Mouse (Mus musculus) monocyte, adult 5-6 weeks (primary cell): ENCODE data around the gene Muc13. TPM values are rescaled to one million over a fixed set of nuclear protein-coding genes. Genes with fewer than 3 reads are reported as not detected.
A peak's percentile ranks its signal among the peaks of the same experiment; 100 is the strongest.

Experiments used
- ATAC-seq: fragments of 153-309, 156-312 bp; replicated peaks from 2 replicates; pipeline ENCODE4 v1.8.0; 2017; ENCODE audit warnings: mild to moderate bottlenecking; ENCODE audit not compliant: low TSS enrichment, insufficient number of reproducible peaks, severe bottlenecking, poor library complexity, low FRiP score
- total RNA-seq: library from RNA; stranded (forward); fragments of 200-1000, 200-491, 200-594 nt; gene quantifications from 3 replicates; pipeline ENCODE4 v1.2.3, GENCODE M21; 2017

Muc13 gene
- total RNA-seq, 1 experiment from 2014 or later, result 1.6 TPM

DNA sequence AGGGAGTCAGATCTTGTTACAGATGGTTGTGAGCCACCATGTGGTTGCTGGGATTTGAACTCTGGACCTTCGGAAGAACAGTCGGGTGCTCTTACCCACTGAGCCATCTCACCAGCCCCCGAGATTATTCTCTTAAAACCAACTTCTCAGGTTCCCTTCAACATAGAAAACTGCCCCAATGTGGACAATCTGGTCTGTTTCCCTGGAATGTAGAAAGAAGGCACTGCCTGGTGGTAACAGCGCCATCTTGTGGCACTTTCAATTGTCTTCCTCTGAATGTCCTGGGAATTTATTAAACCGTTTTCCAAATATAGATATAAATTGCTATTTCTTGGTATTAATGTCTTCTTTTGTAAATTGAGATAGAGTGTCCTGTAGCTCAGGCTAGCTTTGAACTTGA, 4.0 kb downstream of the Muc13 start:
- ATAC-seq, result no peak

DNA sequence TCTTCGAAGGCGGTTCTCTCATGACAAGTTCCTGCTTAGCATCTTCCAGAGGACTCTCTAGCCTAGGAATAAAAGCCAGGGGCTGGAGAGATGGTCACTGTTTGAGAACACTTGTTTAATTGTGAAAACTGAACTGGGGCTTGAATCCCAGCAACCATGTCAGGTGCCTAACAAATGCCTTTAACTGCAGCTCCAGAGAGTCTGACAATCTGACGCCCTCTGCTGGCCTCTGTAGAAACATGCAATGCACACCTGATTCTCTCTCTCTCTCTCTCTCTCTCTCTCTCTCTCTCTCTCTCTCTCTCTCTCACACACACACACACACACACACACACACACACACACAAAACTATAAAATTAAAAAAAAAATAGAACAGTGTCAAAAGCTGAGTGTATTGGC, 16.2 kb downstream of the Muc13 start:
- ATAC-seq, result 0 out of 2 replicates have a peak, but pooled peaks have one; percentile 56

DNA sequence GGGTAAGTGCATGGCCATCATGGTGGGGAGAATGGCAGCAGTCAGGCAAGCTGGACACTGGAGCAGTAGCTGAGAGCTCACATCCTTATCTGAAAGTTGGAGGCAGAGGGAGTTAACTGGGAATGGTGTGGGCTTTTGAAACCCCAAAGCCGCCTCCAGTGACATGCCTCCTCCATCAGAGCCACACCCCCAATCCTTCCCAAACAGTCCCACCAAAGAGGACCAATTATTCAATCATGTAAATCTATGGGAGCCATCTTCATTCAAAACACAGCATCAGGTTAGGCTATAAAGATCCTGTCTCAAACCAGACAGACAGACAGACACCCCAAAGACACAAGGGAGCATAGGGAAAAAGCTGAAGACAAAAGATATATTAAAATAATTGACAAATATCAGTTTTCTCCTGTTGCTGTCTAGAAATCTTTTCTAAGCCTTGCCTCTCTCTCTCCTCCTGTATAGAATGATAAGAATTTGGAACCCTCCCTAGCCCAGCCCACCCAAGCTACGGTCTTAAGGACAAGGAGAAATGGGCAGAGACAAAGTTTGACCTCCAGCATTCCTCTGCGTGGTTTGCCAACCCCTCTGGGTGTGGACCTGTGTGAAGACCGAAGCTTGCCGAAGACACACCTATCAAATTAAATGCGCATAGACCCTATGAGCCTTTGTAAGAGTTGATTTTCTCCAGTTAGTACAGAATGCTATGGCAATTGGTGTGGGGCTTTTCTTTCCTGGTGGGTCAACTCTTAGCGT, 24.8 kb downstream of the Muc13 start:
- no peak for ATAC-seq

DNA sequence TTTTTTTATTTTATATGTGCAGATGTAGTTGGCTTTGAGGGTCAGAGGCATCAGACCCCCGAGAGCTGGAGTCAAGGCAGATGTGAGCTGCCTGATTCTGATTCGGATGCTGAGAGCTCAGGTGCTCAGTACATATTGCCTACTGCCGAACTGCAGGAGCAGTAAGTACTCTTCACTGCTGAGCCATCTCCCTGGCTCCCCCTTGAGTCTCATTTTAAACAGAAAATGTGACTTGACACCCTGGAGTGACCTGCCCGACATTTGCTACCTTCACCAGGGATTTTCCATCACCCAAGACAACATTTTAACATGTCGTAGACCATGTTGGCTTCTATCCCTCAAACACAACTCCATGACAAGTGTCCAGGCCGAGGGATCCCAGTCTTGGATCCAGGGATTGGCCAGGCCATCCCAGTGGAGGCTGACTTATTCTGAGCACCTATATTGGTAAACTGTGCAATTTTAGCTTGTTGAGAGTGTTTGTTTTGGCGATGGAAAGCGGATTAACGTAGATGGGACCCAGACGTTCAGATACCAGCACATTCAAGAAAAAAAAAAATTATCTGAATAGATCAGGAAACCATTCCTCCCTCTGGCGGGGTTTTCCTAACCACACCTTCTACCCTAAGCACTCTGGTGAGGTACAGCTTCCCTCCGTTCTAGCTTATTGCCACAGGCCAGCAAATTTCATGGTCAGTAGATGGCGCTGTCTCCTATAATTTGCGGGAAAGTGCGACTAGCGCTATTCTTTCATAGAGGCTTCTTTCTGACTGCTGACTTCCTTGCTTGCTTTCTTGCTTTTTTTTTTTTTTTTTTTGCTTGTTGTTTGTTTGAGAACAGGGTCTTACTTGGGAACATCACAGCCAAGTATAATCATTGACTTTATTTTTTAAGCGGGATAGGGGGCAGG, 26.7 kb downstream of the Muc13 start:
- peak; percentile 88 for ATAC-seq

DNA sequence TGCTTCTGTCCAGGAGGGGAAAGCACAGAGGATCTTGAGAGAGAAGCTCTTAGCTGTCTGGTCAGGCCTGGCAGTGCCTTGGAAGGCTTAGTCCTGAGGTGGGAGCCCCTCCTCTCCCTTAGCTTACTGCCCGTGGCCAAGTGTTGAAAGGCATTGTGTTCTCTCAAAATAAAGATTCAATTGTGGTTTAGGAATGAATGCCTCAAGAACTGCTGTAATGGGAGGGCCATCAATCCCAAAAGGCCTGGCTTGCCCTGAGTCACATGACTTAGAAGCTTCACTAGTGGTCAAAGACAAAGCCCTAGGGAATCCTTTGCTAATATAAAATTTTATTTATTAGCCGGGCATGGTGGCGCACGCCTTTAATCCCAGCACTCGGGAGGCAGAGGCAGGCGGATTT, 30.8 kb downstream of the Muc13 start:
- ATAC-seq, result no peak

DNA sequence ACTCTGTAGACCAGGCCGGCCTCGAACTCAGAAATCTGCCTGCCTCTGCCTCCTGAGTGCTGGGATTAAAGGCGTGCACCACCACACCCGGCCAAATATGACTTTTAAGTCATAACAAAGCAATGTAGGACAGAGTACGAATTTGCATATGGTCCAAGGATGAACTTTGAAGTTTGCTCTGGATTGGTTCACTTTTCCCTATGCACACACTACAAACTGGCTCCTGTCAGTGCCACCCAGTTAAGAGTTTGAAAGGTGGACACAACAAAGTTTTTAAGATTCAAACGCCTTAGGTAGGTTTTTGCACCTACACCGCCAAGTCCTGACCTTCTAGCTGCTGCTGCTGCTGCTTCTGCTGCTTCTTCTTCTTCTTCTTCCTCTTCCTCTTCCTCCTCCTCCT, 34.7 kb downstream of the Muc13 start:
- ATAC-seq, result no peak

DNA sequence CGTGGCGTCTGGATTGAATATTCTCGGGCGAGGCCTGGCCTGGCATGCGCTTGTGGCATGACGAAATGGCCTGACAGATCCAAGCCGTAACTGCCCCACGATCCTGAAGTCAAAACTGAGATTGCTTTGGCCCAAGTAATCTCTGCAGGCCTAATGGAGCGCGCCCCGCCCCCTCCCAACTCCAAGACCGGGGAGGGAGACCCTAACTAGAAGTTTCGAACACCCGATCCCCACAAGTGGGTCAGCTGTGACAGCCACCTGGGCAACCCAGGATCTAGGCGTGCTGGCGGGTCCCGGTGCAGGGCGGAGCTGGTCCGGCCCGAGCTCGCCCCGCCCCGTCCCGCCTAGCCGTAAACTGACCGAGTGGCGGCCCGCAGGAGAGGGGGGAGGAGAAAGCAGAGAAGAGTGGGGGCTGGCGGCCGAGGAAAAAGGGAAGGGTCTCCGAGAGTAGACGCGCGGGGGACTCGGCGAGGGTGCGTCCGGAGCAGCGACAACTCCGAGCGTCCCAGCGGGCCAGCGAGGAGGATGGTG, 35.5 kb downstream of the Muc13 start, which contains the start of gene Itgb5:
Gene Itgb5 (plus strand): TSS at position 365 of the 531 bp plus-strand sequence.
- peak; percentile 38; the same call in 1 of the 2 replicates for ATAC-seq

DNA sequence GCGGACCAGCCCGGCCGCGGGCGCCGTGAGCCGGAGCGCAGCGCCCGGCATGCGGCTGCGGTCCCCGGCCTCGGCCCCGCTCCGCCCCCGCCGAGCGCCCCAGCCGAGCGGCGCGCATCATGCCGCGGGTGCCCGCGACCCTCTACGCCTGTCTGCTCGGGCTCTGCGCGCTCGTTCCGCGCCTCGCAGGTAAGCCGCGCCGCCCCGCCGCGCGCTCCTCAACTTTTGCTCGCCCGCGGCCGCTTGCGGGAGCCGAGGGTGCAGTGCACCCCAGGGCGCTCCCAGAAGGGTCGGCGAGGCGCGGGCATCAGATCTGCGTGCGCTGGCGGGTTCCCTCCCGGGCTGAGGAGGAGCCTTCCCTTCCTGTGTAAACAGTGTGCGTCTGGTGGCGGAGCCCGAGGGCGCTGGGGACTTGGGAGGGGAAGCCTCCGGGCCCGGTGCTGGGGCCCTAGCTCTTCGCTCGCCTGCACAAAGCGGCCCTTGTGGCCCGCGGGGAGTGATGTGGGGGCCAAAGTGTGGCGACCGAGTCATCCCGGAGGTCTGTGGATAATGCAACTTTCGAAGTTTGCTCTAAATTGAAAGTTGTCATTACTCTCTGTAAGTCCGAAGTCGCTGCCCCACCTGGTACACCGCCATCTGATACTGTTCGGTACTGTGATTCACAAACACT, 36.1 kb downstream of the Muc13 start:
- no peak for ATAC-seq

DNA sequence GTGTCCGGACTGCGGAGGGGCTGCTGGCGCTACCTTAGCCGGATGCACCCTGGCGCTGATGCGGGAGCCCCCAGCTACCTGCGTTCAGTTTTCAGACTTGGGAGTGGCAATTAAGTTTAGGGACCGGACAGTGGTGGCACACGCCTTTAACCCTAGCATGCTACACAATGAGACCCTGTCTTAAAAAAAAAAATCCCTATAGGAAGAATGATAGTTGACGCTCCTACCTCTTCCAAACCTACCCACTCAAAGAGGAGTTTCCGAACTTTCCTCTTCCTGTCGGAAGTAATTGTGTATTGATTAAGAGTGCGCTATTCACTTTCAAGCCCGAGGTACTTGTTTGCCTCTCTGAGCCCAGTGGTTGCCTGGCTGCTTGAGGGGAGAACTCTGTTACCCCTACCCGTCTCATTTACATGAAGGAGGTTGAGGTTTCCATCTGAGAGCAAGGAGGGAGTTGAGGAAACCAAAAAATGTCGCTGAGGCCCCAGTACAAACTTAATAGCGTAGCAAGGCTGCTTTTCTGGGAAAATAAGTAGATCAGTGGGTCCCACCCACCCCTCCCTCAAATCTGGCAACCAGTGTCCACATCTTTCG, 36.8 kb downstream of the Muc13 start:
- no peak for ATAC-seq

DNA sequence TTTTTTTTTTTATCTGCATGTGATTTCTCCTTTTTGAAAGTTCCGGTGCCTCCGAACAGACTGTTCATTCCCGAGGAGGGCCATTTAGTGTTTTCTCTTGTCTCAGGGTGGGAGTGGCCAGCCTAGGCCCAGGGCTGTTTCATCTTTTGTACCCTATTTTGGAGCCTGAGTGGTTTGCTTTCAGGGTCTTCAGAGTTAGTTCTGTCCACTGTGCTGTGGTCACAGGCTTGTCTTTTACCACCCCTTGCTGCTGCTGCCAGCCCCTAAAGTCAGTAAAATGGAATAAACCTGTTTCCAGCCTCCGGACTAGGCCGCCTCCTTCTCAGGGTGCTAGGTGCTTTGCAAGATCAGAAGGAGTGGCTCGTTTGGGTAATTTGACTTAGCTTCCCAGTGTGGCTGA, 38.2 kb downstream of the Muc13 start:
- ATAC-seq, result no peak

DNA sequence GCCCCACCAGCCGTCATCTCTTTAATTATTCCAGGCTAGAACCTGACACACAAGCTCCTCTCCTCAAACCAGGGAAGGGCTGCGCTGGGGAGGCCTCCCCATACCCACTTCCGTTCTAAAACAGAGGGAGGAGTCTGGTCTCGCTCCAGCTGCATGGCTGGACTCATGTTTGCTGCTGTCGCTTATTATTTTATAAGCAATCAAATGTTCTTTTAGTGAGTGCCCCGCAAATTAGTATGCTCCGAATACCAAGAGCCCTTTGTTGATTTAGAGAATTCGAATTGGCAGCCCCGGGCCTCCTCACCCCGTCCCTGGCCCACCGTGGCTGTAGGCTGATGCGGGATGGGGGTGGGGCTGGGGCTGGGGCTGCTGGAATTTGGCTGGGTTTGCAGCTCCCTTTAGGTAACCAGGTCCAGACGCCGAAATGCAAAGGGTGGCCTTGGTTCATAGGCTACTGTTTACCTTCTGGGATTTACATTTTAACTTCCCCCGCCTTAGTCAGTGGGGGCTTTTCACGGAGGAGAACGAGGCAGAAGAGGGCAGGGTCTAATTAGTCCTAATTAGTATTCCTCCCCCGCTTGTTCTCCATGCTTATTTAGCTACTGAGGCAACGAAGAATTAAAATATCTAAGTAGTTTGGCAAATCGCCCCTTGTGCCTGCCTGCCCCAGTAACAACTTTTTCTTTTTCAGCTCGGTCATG, 39.0 kb downstream of the Muc13 start:
- ATAC-seq, result no peak

DNA sequence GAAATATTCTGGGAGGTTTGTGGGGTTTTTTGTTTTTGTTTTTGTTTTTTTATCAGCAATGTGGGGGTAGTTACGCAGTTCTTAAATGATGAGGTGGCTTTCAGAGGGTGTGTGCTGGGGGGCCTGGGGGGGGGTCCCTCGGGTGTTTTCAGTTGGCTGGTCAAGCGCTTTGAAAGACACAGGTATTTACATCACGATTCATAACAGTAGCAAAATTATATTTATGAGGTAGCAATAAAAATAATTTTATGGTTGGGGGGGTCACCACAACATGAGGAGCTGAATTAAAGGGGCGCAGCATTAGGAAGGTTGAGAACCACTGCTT, 39.6 kb downstream of the Muc13 start:
- no peak for ATAC-seq

DNA sequence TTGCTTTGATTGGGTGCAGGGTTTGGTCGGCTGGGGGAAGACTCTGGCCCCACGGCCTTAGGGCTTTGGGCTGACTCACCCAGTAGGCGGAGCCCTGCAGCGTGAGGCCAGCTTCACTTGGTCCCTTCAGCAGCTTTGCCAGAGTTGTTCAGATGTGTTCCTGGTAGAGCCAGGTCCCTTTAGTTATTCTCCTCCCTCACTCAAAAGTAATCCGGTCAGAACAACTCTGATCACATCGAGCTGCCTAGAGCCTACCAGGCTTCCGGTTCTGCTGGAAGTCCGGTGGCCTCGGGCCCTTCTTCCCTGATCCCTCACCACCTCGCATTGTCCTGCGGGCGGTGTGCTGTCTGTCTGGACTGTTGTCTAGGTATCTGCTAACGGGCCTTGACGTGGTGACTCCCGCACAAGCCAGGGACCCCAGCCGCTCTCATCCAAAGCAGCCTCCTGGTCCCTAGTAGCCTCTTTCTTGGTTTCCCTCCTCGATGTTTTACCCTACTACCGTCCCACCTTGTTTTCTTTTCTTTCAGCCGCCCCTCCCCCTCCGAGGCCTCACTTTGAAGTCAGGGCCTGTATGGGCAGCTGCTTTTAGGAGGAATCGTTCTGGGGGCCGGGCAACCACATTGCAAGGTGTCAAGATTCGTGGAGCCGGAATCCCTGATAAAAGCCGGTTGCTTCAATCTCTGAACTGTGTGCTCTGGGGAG, 40.1 kb downstream of the Muc13 start:
- ATAC-seq, result peak; percentile 44; the same call in 1 of the 2 replicates

DNA sequence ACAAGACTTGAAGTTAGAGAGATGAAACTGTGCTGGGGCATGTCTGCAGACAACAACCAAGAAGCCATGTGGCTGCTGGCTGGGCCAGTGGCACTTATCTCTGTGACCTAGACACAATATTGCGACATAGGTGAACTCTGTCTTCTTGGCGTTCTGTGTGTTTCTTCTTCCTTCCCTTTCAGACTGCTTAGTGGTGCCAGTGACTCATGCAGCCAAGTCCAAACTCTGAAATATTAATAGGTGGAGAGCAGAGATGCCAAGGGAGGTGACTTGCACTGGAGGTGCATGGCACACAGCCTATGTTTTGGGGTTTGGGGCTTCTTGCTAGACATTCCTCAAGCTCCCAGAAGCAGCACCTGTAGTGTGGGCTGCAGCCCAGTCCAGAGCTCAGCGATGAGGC, 42.8 kb downstream of the Muc13 start:
- ATAC-seq, result peak; percentile 70

DNA sequence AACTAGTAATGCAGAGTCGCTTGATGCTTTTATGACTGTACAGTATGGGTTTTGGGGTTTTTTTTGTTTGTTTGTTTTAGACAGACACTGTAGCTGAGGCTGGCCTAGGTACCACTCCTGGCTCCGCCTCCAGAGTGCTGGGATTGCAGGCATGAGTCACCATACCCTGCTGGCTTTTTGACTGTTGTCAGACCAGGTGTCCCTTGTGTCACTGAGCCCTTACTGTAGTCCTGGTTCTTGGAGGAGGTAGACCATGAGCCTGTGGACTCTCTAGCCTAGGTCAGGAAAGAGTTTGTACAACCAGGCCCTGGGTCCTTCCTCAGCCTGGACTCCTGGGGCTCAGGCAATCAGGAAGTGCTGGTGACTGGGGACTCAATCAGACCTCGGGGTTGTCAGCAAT, 43.4 kb downstream of the Muc13 start:
- no peak for ATAC-seq

DNA sequence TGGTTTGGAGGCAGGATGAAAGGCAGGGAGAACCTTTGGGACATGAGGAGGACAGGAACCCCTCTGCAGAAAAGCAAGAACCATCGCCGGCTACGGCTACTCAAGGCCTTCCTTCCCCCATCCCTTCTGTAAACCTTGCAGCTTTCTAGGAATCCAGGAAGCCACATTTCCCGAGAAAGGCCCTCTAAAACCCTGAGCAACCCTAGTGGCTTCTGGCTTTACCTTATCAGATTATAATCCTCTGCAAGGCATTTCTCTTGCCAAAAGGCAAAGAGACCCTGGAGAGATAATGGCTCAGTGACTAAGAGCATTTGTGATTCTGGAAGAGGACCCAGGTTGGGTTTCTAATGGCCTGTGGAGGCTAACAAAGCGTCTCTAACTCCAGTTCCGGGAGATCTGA, 46.8 kb downstream of the Muc13 start:
- ATAC-seq, result no peak

DNA sequence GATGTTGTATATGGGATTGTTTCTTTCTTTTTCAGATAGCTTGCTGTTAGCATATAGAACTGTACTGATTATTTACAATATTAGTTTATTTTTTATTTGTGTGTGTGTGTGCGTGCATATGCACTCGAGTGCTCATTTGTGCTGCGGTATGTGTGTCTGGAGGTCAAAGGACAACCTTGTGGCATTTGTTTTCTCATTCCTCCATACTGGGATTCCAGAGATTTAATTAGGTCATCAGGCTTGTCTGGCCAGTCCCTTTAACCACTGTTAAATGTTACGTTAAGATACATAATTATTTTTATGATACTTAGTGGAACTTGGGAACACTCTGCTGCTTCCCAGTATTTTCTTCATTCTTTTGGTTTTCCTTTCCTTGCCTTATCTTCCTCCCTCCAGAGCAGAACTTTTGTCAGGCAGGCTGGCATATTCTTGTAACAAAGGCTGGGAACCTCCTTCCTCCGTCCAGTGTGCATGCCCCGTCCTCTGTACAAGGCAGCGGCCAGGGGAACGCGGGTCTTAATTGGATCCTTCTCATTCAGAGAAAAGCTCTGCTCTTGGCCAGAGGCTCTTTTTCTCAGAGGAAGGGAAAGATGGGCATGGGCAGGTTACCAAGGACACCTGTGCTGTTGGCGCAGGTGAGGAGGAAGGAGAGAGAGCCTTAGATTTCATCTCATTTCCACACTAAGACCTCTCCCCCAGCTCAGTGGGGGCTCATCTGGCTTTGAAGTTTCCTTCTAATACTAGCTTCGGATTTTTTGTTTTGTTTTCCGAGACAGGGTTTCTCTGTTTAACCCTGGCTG, 48.4 kb downstream of the Muc13 start:
- ATAC-seq, result no peak
